Mouse (Mus musculus) right cerebral cortex, adult 2 months (tissue): Measurements from ENCODE around the gene Miip.
"Not testable (repeated sequence)": the region's sequence is repeated elsewhere in the genome, so short reads cannot be mapped to it uniquely, and the experiment has no call there.

Source experiments
- DNase-seq, 2 experiments: peaks; one replicate each; pipeline ENCODE4 v3.0.0; 2021 to 2022; ENCODE audit warnings: low spot score in 2 of 2

The Miip gene

GRCm38 (mm10) chr4:147875852-147876575, 7.4 kb upstream of the Miip start:
- no peak for DNase-seq

GRCm38 (mm10) chr4:147869238-147869637, 622 bp upstream of the Miip start:
- DNase-seq, result no peak

DNA sequence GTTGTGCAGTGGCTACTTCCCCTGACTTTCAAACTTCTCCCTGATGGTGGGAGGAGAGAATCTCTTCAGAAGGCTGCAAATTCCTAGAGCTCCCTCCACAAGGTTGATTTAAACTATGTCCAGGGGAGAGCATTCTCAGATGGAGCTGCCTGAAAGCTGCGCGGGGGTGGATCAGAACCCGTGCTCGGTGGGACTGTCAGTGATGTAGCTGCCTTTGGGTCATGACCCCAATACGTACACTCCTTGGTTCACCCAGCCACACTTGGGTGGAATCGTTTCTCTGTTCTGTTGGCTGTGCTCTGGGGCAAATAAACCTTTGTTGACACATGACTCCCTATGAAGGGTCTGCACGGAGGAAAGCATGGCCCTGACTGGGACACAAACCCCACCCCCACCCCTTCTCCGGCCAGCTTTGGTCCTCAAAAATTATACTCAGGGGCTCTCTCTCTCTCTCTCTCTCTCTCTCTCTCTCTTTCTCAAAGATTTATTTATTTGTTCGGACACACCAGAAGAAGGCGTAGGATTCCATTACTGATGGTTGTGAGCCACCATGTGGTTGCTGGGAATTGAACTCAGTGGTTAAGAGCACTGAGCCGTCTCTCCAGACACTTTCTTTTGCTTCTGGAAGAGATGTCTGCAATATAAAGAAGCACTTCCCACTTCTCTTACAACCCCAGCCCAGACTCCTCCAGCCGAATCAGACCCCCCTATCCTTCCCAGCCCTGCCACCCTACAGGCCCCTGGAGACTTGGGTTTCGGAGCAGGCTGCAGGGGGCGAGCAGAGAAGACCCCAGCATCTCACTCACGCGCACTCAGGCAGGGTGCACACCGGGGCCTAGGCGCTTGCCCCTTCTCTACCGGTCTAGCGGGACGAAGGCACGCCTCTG, 810 bp downstream of the Miip start:
- no peak for DNase-seq

- not testable (repeated sequence) for DNase-seq
These were observed 1.8 kb downstream of the Miip start for GRCm38 (mm10) chr4:147866793-147867192.

DNA sequence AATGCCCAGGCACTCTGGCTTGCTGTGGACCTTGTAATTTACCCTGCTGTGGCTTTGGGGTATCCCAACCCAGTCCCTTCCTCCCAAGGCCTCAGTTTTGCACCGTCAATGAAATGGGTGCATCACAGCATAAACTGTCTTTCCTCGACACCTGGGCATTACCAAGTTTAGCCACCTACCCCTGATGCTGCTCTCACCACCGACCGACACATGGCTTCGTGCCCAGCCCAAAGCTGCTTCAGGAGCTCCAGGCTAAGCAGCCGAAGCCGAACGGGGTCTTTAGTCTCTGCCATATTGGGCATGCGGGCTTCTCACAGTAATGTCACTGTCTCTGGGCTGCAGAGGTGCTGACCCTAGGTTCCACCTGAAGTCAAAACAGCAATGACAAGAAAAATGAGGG, 2.6 kb downstream of the Miip start:
- DNase-seq, result no peak

DNA sequence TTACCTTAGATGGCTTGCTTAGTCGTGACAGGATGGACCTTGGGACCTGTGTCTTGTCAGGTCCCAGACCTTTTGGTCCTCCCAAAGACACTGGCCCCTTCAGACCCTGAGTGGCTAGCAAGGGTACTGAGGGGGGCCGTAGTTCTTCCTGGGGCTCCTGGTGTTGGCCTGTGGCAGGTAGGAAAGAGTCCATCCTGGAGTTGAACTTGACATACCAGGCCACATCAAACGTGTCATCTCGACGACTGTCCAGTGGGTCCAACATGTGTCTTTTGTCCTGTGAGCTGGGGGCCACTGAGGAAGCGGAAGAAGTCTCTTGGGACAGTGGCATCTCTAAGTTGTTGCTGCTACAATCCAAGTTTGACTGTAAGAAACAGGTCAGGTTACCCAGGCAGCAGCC, 3.0 kb downstream of the Miip start:
- no peak for DNase-seq

DNA sequence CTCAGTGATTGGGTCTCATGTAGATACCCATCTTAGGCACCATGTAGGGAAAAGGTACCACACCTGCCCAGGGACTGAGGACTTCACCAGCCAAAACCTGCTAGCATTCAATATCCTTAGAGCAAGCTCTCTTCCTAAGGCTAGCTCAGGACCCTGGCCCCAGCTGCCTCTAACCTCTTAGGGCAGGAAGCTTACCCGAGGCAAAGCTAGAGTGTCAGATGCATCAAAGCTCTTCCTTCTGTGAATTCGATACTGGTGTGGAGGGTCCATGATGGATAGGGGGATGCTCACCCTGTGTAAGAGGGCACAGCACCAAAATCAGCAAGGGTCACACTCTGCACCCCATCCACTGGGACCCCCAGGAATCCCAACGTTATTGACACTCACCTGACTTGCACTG, 6.6 kb downstream of the Miip start:
- DNase-seq, result no peak

- no peak for DNase-seq
These were observed 17.8 kb downstream of the Miip start for GRCm38 (mm10) chr4:147850776-147851175.

DNA sequence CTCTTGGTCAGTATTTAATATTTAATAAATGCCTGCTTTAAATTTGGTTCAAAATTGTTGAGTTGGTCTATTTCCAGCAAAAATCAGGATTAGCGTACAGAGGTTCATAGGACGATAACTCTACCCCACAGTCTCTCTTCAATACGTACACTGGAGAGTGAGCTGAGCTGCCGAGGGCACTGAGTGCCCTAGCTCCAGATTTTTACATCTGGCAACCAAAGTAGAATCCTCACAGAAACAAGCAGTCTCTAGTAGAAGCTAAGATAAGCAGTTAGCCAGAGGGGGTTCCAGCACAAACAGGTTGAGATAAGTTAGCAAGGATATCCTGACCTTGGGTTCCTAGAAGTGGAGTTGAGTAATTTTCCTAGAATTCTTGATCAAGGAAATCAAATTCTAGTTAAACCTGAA, 20.0 kb downstream of the Miip start:
- no peak for DNase-seq

DNA sequence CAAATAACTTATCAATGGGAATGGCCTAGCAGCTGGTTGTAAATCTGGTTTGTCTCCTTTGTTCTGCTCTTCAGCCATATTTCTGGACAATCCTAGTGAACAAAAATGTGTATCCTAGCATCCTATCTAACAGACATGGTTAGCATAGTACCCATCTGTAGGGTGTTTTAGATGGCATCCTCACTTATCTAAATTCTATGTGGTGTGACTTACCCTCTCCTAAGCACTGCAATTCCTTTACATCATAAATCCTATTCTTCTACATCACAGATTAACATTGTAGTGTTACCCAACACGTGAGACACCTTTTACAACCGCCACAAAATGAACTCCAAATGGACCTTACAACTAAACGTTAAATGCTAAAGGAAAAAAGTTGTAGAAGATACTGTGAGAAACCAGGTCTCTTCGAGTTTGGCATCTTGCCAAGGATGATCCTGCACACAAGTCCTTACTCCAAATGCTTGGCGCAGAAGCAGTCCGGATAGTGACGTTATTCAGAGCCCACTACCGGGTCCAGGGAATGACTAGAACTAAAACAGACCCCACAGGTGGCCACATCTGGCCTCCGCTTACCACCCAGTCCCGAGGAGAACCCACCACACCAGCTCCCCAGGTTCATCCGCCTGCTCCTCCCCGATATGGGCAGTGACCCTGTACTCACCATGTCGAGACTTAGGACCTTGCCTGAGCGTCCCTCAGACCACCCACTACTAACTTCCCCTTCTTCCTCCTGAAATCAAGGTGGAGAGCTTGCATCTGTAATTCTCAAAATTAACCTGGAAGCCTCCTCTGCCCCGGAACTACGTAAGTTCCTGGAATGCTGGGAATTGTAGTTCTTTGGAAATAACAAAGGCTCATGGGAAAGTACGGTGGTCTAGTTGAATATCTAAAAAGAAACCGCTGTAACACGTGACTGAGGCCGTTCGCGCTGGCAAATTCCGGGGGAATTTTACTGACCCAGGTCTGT, 20.7 kb downstream of the Miip start, which contains the start of gene Zfp933:
Gene Zfp933 (minus strand): TSS at position 753 of the 970 bp plus-strand sequence.
- DNase-seq, result peak; percentile 79 to 81

DNA sequence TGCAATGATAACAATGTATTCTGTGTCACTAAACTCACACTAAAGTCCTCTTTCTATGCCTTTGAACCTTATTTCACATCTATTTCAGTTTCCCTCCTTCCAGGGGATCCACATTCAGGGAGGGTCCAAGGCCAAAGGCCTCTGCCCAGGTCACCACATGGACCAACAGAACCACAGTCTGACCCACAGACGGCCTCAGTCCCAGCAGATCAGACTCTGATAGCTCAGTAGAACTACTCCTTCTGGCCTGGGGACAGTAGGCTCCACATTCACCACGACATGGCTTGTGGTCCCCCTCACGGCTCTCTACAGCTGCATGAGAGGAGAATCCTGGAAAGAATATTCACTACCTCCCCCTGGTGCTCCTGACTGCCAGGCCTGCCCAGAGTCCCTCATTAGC, 25.7 kb downstream of the Miip start:
- DNase-seq, result no peak

DNA sequence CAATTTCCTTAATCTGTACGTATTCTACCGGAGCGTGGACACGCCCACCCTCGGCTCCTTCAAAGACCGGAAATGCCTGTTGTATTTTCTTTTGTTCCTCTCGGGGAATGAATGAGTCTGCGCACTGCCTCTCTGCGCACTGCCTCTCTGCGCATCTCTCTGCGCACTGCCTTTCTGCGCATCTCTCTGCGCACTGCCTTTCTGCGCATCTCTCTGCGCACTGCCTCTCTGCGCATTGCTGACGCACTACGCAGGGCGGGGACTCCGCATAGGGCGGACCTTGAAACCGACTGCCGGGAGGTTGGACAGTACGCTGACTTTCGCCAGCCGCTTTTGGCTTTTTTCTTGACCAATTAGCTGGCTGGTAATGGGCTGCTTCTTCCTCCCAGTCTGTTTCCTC, 29.3 kb downstream of the Miip start:
- peak in 1 of 2 experiments; percentile 23 for DNase-seq

DNA sequence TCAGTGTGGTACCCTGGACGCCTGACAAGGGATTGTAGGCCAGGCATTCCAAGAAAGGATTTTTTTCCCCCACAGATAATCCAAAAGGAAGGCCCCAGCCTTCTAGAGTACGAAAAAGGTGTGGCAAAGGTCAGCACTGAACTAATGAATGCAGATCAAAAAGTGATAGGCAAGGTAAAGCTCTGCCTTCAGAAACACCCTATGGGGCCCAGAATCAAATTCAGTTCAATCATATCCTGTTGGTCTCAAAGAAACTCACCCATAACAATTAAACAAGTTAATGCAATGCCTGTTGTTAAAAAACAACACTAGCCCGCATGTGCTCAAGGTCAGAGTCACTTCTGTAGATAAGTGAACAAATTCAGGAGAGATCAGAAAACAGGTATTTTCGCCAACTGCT, 44.2 kb downstream of the Miip start:
- no peak for DNase-seq

DNA sequence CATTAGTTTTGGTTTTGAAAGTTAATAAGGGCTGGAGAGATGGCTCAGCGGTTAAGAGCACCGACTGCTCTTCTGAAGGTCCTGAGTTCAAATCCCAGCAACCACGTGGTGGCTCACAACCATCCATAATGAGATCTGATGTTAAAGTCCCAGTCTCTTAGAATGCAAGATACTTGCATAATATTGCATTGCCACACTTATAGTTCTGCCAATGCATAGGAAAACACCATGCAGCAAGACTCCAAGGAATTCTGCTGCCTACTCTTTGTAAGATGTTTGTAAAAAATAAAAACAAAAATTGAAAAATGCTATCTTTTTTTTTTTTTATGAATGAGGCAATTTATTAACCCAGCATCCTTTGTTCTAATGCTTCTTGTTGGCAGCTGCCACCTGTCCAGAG, 47.2 kb downstream of the Miip start:
- DNase-seq, result not testable (repeated sequence)

- DNase-seq, result not testable (repeated sequence)
These were observed 49.0 kb downstream of the Miip start for GRCm38 (mm10) chr4:147819659-147820058.

DNA sequence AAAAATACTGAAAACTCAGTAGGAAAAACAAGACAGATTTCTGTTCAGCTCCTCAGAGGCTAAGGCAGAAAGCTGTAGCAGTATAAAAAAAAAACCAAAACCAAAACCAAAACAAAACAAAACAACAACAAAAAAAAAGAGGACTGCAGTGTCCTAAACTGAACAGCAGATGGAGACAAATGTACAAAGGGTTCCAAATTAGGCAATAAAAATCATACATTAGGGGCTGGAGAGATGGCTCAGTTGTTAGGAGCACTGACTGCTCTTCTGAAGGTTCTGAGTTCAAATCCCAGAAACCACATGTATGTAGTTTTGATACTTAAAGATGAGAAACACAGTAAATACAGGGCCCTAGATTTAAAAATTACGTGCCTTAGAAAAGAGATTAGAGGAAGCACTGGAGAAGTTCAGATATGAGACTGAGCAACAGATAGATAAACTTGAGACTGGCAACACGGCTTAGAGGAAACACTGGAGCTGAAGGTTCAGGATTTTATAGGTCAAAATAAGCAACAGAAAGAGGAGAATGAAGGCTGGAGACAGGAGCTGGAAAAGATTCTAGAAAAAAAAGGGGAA, 53.9 kb downstream of the Miip start:
- DNase-seq, result no peak

DNA sequence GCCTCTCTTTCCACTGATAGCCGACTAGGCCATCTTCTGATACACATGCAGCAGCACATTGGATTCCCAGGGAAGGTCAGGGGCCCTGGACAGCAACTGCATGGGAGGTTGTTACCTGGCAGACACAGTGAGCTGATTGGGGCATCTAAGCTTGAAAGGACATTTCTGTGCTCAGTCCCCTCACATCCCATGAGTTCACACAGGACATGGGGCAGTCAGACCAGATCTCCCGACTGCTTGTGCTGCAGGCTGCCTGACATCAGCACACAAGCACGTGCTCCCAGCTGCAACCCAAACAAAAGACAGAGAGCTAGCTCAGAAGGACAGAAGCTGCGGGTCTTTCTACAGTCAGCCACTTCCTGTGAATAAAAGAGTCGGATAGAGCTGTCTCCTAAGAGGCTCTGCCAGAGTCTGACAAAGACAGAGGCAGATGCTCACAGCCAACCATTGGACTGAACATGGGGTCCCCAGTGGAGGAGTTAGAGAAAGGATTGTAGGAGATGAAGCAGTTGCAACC, 55.3 kb downstream of the Miip start:
- no peak for DNase-seq
